Mouse (Mus musculus) forebrain, embryonic 10.5 days (tissue): ENCODE measurements at regions not wholly inside any gene's neighbourhood (a gene's known extent, or its start where the extent isn't known, plus 50 kb on each side); places are given as distances from the start of the nearest gene placed in this dataset.

Experiments used
- DNase-seq: peaks from one replicate; pipeline ENCODE4 v3.0.0-alpha.2; 2017; ENCODE audit warnings: low spot score; ENCODE audit errors: extremely low spot score
- H3K27ac ChIP-seq: fragments of 300-500 bp; sonication (generic); 2 replicates; pipeline ENCODE4 v1.5.1; 2016; ENCODE audit warnings: mild to moderate bottlenecking
- H3K27me3 ChIP-seq: fragments of 300-500 bp; sonication (generic); 2 replicates; pipeline ENCODE4 v1.6.1; 2016; ENCODE audit warnings: mild to moderate bottlenecking; ENCODE audit not compliant: poor library complexity, severe bottlenecking
- H3K36me3 ChIP-seq: fragments of 300-500 bp; sonication (generic); replicated peaks from 2 replicates; pipeline ENCODE4 v1.6.1; 2016; ENCODE audit warnings: mild to moderate bottlenecking, moderate library complexity
- H3K4me1 ChIP-seq: fragments of 300-500 bp; sonication (generic); 2 replicates; pipeline ENCODE4 v1.6.1; 2016
- H3K4me3 ChIP-seq: fragments of 300-500 bp; sonication (generic); 2 replicates; pipeline ENCODE4 v1.5.1; 2016; ENCODE audit warnings: mild to moderate bottlenecking, moderate library complexity
- H3K9me3 ChIP-seq: fragments of 300-500 bp; sonication (generic); 2 replicates; pipeline ENCODE4 v1.6.1; 2016; ENCODE audit warnings: mild to moderate bottlenecking, moderate library complexity
- WGBS: fragments of 180-500 bp; shearing (Covaris S2); methylation state at CpG from one replicate; pipeline ENCODE4 v1.1.7; 2016; 5-methylcytosine and 5-hydroxymethylcytosine counted together

DNA sequence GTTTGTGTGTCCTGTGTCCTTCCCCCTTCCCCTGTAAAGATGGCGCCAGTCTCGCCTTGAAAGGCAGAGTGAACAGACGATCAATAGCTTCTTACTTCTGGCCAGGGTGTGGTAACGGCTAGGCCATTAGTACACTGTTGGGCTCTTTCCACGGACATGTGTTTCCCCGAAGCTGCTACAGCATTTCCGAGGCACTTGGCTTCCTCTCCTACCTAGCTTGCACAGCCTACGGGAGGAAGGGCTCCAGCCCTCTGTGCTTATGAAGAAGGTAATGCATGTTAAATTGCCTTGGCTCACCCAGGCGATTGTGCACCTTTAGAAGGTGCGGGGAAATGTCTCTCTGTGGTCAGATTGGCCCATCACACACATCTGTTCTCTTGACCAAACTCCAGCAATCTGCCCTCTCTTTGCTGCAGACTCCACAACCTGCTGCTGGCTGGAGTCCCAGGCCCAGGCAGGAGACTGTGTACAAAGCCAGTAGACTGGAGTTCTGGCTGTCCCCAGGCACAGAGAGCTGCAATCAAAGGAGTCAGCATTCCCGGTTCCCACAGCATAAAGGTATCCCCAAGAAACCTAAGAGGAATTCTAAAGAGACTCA is 208.7 kb downstream of the Snx10 start:
- H3K4me3 ChIP-seq, result no peak overlapping the region
- WGBS, result 80% methylated on average over 11 of the region's 11 CpGs
- no peaks in the 10 kb centered on the region for H3K36me3 ChIP-seq
- H3K9me3 ChIP-seq, result no peaks in the 10 kb centered on the region
- no peaks in the 10 kb centered on the region for H3K27me3 ChIP-seq
- no peak overlapping the region for H3K27ac ChIP-seq
- DNase-seq, result no peak
- H3K4me1 ChIP-seq, result peaks cover 18% of the 10 kb centered on the region

DNA sequence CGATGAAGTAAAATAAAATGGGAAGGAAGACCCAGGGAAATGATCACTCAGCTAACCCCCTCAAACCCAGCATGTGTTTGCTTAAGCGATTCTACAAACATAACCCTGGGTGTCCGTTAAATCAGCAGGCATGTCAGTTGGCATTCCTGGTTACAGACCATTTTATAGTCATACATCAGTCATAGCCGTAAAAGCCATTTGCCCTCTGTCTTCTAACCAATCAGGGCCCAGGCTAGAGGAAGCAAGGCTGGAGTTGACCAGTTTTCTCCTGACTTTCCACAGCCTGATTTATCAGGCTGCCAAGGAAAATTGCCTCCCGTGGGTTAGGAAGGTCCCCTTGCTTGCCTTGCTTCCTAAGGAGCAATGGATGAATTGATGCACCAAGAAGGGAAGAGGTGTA is 212.3 kb downstream of the Snx10 start:
- no peak for DNase-seq
- no peak overlapping the region for H3K4me3 ChIP-seq
- no peaks in the 10 kb centered on the region for H3K27me3 ChIP-seq
- no peaks in the 10 kb centered on the region for H3K36me3 ChIP-seq
- no peaks in the 10 kb centered on the region for H3K9me3 ChIP-seq
- no peak overlapping the region for H3K27ac ChIP-seq
- H3K4me1 ChIP-seq, result peaks cover 17% of the 10 kb centered on the region
- 91% methylated on average over 5 of the region's 5 CpGs for WGBS

DNA sequence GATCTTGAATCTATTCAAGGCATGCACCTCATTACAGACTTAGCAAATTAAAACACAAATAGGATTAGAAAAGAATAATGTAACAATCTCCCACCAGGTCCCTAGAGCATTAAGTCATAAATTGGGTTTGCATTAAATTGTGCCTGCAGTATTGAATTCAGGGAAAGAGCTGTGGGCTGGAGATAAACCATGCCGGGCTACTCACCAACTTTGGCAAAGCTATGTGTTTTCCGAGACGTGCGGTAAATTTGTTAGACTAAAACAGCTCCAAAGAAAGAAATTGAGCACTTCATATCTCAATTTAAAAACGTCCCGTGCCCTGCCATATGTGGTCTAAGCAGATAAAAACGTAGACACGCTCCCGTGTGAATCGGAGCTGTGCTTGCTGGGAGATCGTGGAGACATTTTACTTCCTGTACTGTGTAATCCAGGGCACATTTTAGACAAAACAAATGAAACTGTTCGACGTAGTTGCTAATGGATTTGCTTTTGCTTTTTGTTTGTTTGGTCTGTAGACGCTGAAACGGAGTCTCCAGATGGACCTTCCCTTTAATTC is 219.5 kb downstream of the Snx10 start:
- no peaks in the 10 kb centered on the region for H3K36me3 ChIP-seq
- no peak overlapping the region for H3K27ac ChIP-seq
- 87% methylated on average over 15 of the region's 15 CpGs for WGBS
- DNase-seq, result no peak
- H3K27me3 ChIP-seq, result no peaks in the 10 kb centered on the region
- no peak overlapping the region for H3K4me3 ChIP-seq
- H3K4me1 ChIP-seq, result peaks cover 41% of the 10 kb centered on the region
- no peaks in the 10 kb centered on the region for H3K9me3 ChIP-seq

DNA sequence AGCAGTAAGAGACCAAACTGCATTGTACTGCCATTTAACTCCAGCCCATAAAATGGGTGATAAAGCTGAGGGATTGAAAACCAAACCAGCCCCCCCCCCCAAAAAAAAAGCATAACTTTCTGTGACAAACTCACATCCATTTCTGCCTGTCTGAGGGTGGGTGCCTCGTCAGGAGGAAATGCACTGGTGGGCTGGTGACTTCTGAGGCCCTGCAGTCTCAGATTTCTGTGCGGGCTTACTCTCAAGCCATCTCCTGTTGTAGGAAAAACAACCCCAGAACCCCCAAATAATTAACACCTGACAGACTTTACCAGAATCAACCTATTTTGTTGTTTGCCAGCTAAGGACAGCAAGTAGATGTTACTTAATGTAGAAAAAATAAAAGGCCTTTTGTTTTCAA is 220.9 kb downstream of the Snx10 start:
- H3K4me1 ChIP-seq, result peaks cover 41% of the 10 kb centered on the region
- no peak overlapping the region for H3K4me3 ChIP-seq
- 71% methylated on average over 2 of the region's 2 CpGs for WGBS
- no peak overlapping the region for H3K27ac ChIP-seq
- no peak for DNase-seq
- H3K27me3 ChIP-seq, result no peaks in the 10 kb centered on the region
- no peaks in the 10 kb centered on the region for H3K9me3 ChIP-seq
- no peaks in the 10 kb centered on the region for H3K36me3 ChIP-seq

DNA sequence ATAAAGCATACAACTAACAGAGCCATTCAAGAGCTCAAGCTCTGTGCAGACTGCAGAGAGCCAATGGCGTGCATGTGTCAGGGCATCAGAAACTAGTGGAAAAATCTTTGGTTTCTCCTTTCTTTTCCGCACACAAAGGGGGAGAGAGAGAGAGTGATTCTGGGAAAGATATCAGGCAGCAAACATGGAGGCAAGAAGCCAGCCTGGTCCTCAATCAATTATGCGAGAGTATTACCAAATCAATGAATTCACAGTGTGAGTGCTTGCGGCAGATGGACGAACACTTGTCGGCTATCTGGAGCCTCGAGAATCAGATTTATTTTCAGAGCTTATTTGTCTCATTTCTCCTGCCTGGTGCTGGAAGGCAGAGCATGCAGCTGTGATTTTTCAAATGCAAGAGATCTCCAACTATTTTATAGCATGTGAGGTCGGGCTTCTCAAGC is 230.6 kb downstream of the Snx10 start:
- 0 out of 2 replicates have a peak, but pooled peaks cover 2% of the 10 kb centered on the region for H3K4me1 ChIP-seq
- WGBS, result 77% methylated on average over 8 of the region's 8 CpGs

GRCm38 (mm10) chr6:51757131-51757530 is 233.4 kb downstream of the Snx10 start:
- H3K9me3 ChIP-seq, result no peaks in the 10 kb centered on the region
- 81% methylated on average over 3 of the region's 3 CpGs for WGBS
- H3K36me3 ChIP-seq, result no peaks in the 10 kb centered on the region
- peaks cover 9% of the 10 kb centered on the region; the same call in 1 of the 2 replicates for H3K4me1 ChIP-seq
- no peak overlapping the region for H3K27ac ChIP-seq
- no peak for DNase-seq
- H3K27me3 ChIP-seq, result 0 out of 2 replicates have a peak, but pooled peaks cover 3% of the 10 kb centered on the region
- no peak overlapping the region for H3K4me3 ChIP-seq

More for the DNA sequence above, 230.6 kb downstream of the Snx10 start:
- Histone ChIP-seq H3K27me3 (no peaks in the 10 kb centered on the region), H3K4me3 (no peak overlapping the region), H3K36me3 (no peaks in the 10 kb centered on the region), H3K9me3 (no peaks in the 10 kb centered on the region), H3K27ac (no peak overlapping the region)
- DNase-seq, result no peak

DNA sequence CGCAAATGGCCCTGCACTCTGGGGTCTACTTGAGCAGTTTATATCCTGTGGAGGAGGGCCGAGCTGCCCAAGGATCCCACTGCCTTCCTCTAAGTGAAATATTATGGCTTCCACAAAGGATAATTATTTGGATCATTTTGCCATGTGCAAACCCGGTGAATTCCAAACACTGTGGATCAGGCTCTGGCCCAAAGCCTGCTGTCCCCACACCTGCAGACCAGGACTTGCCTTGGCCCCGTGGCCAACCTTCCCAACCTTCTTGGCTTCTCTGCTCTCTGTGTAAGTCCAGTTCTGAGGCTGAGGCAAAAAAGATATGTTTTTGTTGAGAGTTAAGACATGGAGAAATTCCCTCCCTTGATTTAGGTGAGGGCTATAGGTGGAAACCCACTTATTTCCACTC is 234.0 kb downstream of the Snx10 start:
- H3K9me3 ChIP-seq, result no peaks in the 10 kb centered on the region
- DNase-seq, result no peak
- 0 out of 2 replicates have a peak, but pooled peaks cover 8% of the 10 kb centered on the region for H3K27me3 ChIP-seq
- H3K4me3 ChIP-seq, result no peak overlapping the region
- peaks cover 6% of the 10 kb centered on the region; the same call in 1 of the 2 replicates for H3K4me1 ChIP-seq
- no peak overlapping the region for H3K27ac ChIP-seq
- WGBS, result 92% methylated on average over 4 of the region's 4 CpGs
- H3K36me3 ChIP-seq, result no peaks in the 10 kb centered on the region

- H3K4me1 ChIP-seq, result peaks cover 6% of the 10 kb centered on the region; the same call in 1 of the 2 replicates
- no peaks in the 10 kb centered on the region for H3K36me3 ChIP-seq
- 0 out of 2 replicates have a peak, but pooled peaks cover 8% of the 10 kb centered on the region for H3K27me3 ChIP-seq
- H3K27ac ChIP-seq, result no peak overlapping the region
- no peaks in the 10 kb centered on the region for H3K9me3 ChIP-seq
- DNase-seq, result no peak
- 75% methylated on average over 3 of the region's 3 CpGs for WGBS
- no peak overlapping the region for H3K4me3 ChIP-seq
These were observed 235.1 kb downstream of the Snx10 start for GRCm38 (mm10) chr6:51758781-51759180.

DNA sequence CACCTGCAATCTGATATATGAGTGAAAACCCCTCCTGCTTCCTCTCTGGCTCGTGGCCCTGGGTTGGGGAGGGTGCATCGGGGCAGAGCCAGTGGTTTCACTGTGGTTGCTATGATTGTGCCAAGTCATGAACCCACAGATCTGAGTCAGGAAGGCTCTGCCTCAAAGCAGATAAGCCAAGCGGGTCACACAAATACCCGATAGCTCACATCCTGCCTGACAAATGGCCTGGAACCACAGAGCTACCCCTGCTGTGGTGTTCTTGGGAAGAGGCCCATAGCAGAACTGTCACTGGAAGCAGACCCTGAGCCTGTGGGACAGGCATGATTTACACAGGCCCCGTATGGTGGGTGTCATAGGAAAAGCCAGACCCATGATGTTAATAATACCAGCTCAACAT is 236.7 kb downstream of the Snx10 start:
- no peaks in the 10 kb centered on the region for H3K9me3 ChIP-seq
- H3K4me1 ChIP-seq, result peaks cover 6% of the 10 kb centered on the region; the same call in 1 of the 2 replicates
- H3K36me3 ChIP-seq, result no peaks in the 10 kb centered on the region
- no peak for DNase-seq
- WGBS, result 83% methylated on average over 5 of the region's 5 CpGs
- no peak overlapping the region for H3K4me3 ChIP-seq
- H3K27me3 ChIP-seq, result peaks cover 16% of the 10 kb centered on the region
- H3K27ac ChIP-seq, result no peak overlapping the region

DNA sequence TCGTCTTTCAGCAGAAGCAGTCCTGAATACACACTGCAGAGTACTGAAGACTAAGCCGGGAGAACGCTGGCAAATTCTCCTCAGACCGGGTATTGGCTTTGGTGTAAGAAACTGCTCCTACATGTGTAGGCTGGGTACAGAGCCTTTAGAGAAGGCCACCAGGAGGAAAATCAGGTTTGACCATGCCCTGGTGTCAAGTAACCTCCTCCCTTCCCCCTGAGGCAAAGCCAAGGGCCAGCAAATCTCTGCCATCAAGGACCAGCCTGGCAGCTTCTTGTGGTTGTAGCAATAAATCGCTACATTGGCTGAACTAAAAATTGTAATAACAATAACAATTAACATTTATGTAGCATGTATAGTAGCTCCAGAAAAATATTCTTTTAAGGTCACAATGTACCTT is 237.8 kb downstream of the Snx10 start:
- no peak overlapping the region for H3K4me3 ChIP-seq
- peaks cover 9% of the 10 kb centered on the region for H3K4me1 ChIP-seq
- 85% methylated on average over 5 of the region's 5 CpGs for WGBS
- H3K36me3 ChIP-seq, result no peaks in the 10 kb centered on the region
- no peak for DNase-seq
- peaks cover 27% of the 10 kb centered on the region for H3K27me3 ChIP-seq
- H3K27ac ChIP-seq, result no peak overlapping the region
- no peaks in the 10 kb centered on the region for H3K9me3 ChIP-seq

- Histone ChIP-seq H3K36me3 (no peaks in the 10 kb centered on the region), H3K9me3 (no peaks in the 10 kb centered on the region), H3K27me3 (peaks cover 46% of the 10 kb centered on the region), H3K4me1 (peaks cover 24% of the 10 kb centered on the region), H3K27ac (no peak overlapping the region), H3K4me3 (no peak overlapping the region)
- WGBS, result 31% methylated on average over 3 of the region's 3 CpGs
- DNase-seq, result no peak
These were observed 242.8 kb downstream of the Snx10 start for GRCm38 (mm10) chr6:51766482-51766881.

- 8% methylated on average over 15 of the region's 15 CpGs for WGBS
- H3K4me1 ChIP-seq, result peaks cover 23% of the 10 kb centered on the region
- H3K9me3 ChIP-seq, result no peaks in the 10 kb centered on the region
- DNase-seq, result peak; percentile 58
- H3K27me3 ChIP-seq, result peaks cover 41% of the 10 kb centered on the region
- H3K27ac ChIP-seq, result peak overlapping the region; percentile 80
- no peaks in the 10 kb centered on the region for H3K36me3 ChIP-seq
- H3K4me3 ChIP-seq, result peak overlapping the region; percentile 43
These were observed 244.1 kb downstream of the Snx10 start for GRCm38 (mm10) chr6:51767582-51768341.

GRCm38 (mm10) chr6:51771001-51771400 is 241.3 kb downstream of the Skap2 start:
- H3K9me3 ChIP-seq, result no peaks in the 10 kb centered on the region
- WGBS, result 91% methylated on average over 9 of the region's 9 CpGs

More at GRCm38 (mm10) chr6:51771001-51771400, 241.3 kb downstream of the Skap2 start:
- H3K4me3 ChIP-seq, result no peak overlapping the region
- no peaks in the 10 kb centered on the region for H3K36me3 ChIP-seq
- H3K4me1 ChIP-seq, result peaks cover 23% of the 10 kb centered on the region
- H3K27ac ChIP-seq, result no peak overlapping the region
- H3K27me3 ChIP-seq, result peaks cover 27% of the 10 kb centered on the region
- DNase-seq, result no peak
